Mouse (Mus musculus) granulocyte monocyte progenitor cell, adult 5-6 weeks (primary cell): ENCODE measurements at regions not wholly inside any gene's neighbourhood (a gene's known extent, or its start where the extent isn't known, plus 50 kb on each side); places are given as distances from the start of the nearest gene placed in this dataset.

ENCODE experiments used
- ATAC-seq: replicated peaks from 2 replicates; pipeline ENCODE4 v1.8.0; 2016; ENCODE audit warnings: mild to moderate bottlenecking, moderate TSS enrichment, inconsistent platforms; ENCODE audit not compliant: poor library complexity, severe bottlenecking

DNA sequence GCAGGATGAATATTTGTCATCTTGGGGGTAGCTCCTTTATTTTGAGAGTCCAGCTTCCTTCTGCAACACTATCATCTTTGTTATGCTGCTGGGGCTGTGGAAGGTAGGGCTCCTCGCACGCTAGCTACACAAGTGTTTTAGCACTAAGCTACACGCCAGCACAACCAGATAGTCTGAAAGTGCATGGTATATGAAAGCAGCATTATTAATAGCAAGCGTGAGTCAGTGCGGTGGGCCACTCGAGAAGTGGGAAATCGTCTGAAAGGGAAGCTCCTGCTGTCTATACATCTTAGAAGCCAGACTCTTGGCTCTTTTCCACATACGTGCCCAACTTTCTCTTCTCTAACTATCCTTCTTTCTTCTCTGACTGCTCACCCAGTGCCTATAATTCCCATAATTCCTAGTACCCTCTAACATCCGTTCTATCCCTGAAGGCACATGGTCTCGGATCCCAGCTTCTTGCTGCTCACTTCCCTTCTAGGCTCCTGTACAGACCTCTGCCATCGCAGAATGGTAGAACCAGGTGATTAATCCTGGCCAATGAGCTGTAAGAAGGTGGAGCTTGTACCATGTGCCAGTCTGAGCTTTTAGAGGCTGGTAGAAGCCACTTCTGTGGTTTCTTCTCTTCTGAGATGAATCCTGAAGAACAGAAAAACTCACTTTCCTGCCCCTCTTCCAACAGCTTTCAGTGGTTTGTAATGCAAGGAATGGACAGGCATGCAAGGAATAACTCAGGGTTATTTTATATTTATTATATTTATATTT, 55.5 kb downstream of the E030025P04Rik start:
- ATAC-seq = no peak

- ATAC-seq = no peak
These were observed 62.2 kb downstream of the E030025P04Rik start for GRCm38 (mm10) chr11:109081957-109082356.

DNA sequence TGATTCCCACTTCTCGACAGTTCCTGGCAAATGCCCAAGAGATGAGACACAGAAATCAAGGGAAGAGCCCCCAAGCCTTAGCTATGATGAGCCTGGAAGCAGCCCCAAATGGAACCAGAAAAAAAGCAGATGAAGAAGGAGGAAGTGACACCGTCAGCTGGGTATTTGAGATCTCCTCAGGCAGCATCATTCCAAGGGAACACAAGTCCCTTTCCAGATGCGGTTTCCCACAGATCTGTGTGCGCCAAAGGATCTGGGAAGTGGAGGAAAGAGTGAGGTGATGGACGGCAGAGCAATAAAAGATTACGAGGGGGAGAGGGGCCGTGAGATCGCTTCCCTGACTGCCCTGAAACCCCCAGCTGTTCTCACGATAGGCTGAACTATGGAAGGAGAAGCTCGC, 62.7 kb downstream of the E030025P04Rik start:
- ATAC-seq = no peak

- no peak for ATAC-seq
These were observed 63.2 kb downstream of the E030025P04Rik start for GRCm38 (mm10) chr11:109080847-109081415.

- ATAC-seq = no peak
These were observed 64.7 kb downstream of the E030025P04Rik start for GRCm38 (mm10) chr11:109079466-109079865.

DNA sequence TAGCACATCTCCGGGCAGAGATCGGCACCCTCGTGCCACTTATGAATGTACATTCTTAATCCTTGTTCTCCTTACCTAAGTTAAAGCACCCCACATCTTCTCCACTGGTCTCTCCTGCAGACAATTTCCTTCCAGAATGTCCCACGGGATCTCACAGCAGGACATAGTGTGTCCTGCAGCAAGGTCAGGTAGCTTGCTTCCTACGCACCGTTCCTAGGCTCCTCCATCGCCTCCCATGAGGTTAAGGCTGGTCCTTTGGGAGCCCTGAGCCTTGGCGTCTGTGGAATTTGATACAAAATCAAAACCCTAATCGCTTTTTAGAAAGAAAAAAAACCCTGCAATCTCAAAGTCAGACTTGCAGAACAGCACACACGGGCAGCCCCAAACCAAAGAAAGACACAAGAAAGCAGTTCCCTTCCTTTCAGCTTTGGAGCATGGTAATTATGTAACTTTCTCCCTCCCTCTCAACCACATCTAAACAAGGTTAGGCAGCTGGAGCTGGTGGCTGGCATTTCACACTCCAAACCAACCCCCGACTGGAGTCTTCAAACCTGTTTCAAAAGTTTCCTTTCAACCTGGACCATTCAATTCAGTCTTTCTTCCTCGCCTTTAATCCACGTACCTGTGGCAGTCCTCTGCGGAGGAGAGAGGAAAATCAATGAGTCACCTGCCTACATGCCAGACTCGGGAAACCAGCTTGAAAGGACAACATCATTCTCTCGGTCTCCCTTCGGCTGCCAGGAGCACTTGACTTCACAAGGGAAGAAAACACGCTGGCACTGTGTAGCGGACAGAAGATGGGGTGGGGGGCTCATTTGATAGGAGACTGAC, 67.4 kb downstream of the E030025P04Rik start:
- ATAC-seq = no peak

DNA sequence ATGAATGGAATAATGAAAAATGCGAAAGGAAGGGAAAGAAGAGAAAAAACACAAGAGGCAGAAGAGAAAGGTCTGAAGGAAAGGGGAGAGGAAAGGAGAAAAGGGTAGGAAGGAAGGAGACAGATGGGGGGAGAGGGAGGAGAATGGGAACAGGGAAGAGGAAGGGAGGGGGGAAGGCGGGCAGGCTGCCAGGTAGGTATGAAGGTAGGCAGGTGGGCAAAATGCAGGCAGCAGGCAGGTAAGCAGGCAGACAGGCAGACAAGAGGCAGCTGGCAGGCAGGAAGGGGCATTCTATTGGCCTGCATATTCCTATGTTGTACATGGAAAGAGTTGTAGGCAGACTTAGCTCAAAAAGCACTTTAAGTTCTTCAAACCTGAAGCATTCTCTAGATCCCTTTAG, 72.8 kb downstream of the E030025P04Rik start:
- ATAC-seq = no peak

DNA sequence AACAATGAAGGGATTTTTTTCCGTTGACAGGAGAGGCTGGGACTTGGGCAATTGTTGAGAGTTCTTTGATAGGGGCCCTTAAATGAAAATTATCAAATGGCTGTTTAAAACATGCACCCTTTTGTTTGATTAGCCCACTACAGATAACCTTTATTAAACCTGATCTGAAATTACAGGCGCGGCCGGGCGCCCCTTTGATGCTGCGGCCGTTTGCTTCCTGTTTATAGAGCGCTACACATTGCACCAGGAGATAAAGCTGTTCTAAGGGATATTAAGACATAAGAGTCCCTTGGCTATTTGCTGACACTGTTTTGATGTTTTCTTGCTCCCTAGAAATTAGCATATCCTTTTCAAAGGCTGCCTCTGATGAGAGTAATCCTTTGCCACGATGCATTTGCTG, 73.8 kb downstream of the E030025P04Rik start:
- ATAC-seq = no peak

DNA sequence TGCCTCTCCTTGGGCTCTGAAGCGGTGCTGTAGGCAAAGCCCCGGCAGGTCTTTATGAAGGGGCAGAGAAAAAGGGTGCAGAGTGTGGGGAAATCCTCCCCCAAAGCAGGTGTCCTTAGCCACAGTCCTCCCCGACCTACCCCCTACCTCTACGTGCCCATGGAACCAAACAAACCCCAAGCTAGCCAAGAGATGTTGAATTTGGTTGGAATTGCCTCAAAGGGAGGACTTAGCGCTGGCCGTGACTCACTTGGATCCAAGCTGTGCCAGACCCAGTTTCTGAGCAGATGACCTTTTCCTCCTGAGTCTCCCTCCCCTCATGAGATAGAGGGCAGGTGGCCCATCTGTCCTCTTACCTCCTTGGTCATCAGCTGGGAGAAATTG, 74.9 kb downstream of the E030025P04Rik start:
- ATAC-seq = no peak

- ATAC-seq = no peak
These were observed 75.5 kb downstream of the E030025P04Rik start for GRCm38 (mm10) chr11:109068371-109069325.

DNA sequence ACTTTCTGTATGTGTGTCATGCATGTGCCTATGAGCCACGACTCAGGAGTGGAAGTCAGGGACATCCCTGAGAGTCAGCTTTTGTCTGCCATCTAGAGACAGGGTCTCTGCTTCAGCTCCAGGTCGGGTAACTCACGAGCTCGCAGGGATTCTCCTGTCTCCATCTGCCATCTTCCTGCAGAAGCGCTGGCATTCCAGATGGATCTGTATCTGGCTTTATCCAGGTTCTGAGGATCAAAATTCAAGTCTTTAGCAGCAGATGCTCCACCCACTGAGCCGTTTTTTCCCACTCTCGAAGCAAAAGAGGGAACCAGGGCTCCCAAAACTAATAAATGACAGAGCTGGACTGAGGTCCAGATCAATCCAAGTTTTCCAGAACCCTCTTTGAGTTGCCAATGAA, 76.4 kb downstream of the E030025P04Rik start:
- no peak for ATAC-seq

- no peak for ATAC-seq
These were observed 82.2 kb downstream of the E030025P04Rik start for GRCm38 (mm10) chr11:109061971-109062370.

GRCm38 (mm10) chr11:109060527-109060908, 83.7 kb downstream of the E030025P04Rik start:
- ATAC-seq = no peak

GRCm38 (mm10) chr11:109059863-109060526, 84.2 kb downstream of the E030025P04Rik start:
- ATAC-seq = no peak

DNA sequence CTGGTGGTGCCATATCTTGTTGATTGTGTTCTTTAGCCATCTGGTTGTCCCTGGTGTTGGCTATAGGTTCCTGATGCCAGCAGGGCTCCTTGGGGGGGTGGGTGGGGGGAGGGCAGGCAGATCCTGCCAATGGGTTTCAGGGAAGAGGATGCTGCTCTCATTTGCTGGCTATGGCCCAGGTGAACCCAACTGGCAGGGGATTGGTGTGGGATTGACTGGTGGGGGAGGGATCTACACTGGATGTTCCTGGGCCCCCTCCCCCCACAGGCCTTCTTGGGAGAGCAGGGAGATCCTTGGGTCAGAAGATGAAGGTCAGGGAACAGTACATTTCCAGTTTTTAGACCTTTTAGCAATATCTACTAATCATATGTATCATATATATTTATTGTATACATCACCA, 86.1 kb downstream of the E030025P04Rik start:
- ATAC-seq = no peak

DNA sequence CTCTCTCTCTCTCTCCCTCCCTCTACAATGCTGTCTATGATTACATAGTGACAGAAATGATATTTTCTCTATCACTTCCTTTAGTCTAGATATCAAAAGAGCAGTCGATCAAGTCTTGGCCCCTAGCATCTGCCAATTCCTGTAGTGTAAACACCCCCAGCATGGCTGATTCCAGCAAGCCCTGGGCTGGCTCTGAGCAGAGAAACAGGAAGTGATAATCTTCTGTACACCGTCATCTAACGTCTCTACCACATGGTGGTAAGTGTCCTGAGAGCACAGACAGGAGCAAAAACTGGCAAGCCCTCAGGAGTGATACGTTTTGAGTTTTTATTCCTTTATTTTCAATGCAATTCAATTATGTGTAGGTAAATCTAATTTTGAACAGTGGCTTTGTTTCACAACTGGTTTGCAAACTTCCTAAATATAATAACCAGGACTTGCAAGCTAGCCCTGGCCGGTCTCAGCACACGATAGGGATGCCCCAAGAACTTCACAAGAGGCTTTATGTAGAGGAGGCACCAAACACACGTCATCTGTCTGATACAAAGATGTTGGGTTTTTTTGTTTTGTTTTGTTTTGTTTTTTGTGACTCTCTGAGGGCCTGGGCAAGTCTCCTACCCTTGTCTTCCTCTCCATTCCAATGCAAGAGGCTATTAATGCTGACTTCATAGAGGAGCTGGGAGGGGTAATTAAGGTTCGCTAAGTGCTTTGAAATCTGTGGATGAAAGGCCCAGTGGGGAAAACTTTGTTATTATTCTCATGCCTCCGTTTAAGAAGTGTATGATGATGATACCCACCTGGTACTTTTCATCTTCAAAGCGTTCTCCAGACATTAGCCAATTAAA, 95.7 kb downstream of the E030025P04Rik start:
- ATAC-seq = peak; percentile 63

DNA sequence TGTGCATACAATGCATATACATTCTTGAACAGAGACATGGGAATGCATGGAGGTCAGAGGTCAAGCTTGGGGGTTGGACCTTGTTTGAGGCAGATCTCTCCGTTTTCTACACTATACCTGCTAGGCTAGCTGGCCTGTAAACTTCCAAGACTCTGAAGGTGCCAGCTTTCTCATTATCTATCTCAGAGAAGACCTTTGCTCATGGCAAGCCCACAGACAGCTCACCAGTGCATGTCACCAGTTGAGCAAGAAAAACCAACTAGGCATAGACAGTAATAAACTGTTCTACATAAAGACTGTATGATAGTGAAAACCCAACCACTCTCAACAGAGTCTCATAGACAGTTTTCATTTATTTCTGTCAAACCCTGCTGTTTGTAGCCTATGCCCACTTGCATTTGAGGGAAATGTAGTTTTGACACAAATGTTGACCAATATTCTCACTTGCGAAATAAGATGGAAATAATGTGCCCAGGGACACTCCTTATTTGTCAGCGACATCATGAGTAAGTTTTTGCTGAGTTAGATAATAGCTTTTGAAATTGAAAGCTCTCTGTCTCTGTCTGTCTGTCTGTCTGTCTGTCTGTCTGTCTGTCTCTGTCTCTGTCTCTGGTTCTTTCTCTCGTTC, 96.6 kb downstream of the E030025P04Rik start:
- ATAC-seq = peak; percentile 40

DNA sequence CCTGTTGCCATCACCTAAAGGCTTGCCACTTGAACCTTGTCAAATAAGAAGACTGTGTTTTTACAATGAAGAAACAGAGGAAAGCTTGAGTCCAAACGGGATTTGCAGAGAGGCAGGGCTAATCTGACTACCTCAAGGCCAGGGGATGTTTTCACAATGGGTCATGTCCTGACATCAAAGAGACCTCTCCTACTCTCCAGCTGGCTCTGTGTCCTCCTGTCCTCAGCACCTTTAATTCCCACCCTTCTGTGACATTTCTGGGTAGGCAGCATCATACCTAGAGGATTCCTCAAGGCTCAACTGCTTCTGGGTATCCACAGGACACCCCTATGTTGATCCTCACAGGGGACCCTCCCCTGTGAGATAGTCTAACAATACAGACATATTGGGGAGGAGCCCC, 97.7 kb downstream of the E030025P04Rik start:
- no peak for ATAC-seq
